Mouse (Mus musculus) effector memory CD4-positive, alpha-beta T cell, adult 5 months (primary cell): ENCODE measurements around the gene Rab7b. TPM values are rescaled to one million over a fixed set of nuclear protein-coding genes. Genes with fewer than 3 reads are reported as not detected.

Source experiments
- polyA plus RNA-seq: library from polyadenylated mRNA; unstranded; fragments of 100-300 nt; shearing (Covaris generic); gene quantifications from one replicate; pipeline ENCODE4 v1.2.1, GENCODE M21; 2017

The Rab7b gene
- polyA plus RNA-seq: 0.44 TPM

GRCm38 (mm10) chr1:131688475-131688874 lies at the start of gene Rab7b:
TSS of gene Rab7b (plus strand) at chr1:131688695.

GRCm38 (mm10) chr1:131743868-131744464 lies 55.5 kb downstream of the Rab7b start, which contains the start of gene Slc26a9:
TSS of gene Slc26a9 (plus strand) at chr1:131744022.

Other genes with a start within 250 kb of the Rab7b start
- 53.3 TPM for gene Srgap2, start 161.3 kb upstream of the Rab7b start, polyA plus RNA-seq
- gene Fam72a, start 160.8 kb upstream of the Rab7b start, polyA plus RNA-seq: 0.62 TPM
- not detected for gene Avpr1b, start 89.5 kb upstream of the Rab7b start, polyA plus RNA-seq
- 443 TPM for gene Ctse, start 50.4 kb upstream of the Rab7b start, polyA plus RNA-seq
- not detected for gene Slc26a9, start 55.3 kb downstream of the Rab7b start, polyA plus RNA-seq
- gene Pm20d1, start 108.7 kb downstream of the Rab7b start, polyA plus RNA-seq: 0.12 TPM
- 74.0 TPM for gene Slc41a1, start 138.8 kb downstream of the Rab7b start, polyA plus RNA-seq
- 15.5 TPM for gene Rab29, start 178.5 kb downstream of the Rab7b start, polyA plus RNA-seq
- gene Nucks1, start 221.8 kb downstream of the Rab7b start, polyA plus RNA-seq: 55.3 TPM